Mouse (Mus musculus): Measurements from ENCODE around the gene Ipo9. TPM values are rescaled to one million over a fixed set of nuclear protein-coding genes. Genes with fewer than 3 reads are reported as not detected.

The Ipo9 gene
- polyA plus RNA-seq, 1 experiment from 2014 or later, result 154 TPM

DNA sequence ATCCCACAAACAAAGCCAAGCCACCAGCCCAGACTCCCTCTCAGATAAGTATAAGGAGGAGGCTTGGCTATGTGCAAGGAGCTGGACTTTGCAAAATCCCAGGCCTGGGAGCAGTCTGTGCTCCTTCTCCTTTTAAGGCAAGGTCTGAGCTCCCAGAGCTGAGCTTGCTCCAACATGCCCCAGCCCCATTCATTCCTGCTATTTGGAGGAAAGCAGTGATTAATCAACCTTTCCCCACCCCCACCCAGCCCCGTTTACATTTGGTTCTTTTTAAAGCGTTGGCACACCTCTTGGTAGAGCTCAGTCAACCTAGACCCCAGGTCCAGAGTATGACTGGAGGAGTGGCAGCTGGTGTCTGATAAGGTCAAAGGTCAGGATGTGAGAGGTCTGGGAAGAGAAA lies 71.2 kb downstream of the Ipo9 start:
- WGBS, result 3% methylated on average over 2 of the region's 2 CpGs
- H3K36me3 ChIP-seq (ENCODE audit: control insufficient read depth, insufficient read depth, low read length), result no peaks in the 10 kb centered on the region
- H3K9me3 ChIP-seq (ENCODE audit: control insufficient read depth, low read depth, low read length), result no peaks in the 10 kb centered on the region
- no peak overlapping the region for H3K4me2 ChIP-seq (replicated peaks; ENCODE audit: low read depth, low read length)
- no peaks in the 10 kb centered on the region for H3K27me3 ChIP-seq (ENCODE audit: control insufficient read depth, insufficient read depth, low read length)
- no peak overlapping the region for H3K4me3 ChIP-seq (ENCODE audit: low read depth, low read length)
- H3K9ac ChIP-seq (replicated peaks; ENCODE audit: low read depth, low read length), result no peak overlapping the region
- H3K27ac ChIP-seq (ENCODE audit: low read length), result peak overlapping the region; percentile 84
- peak; percentile 80; the same call in 1 of the 2 replicates for ATAC-seq (ENCODE audit: insufficient number of reproducible peaks, insufficient read depth, low FRiP score, low read depth)
- no peaks in the 10 kb centered on the region for H3K4me1 ChIP-seq (ENCODE audit: control insufficient read depth, insufficient read depth, low read length)

DNA sequence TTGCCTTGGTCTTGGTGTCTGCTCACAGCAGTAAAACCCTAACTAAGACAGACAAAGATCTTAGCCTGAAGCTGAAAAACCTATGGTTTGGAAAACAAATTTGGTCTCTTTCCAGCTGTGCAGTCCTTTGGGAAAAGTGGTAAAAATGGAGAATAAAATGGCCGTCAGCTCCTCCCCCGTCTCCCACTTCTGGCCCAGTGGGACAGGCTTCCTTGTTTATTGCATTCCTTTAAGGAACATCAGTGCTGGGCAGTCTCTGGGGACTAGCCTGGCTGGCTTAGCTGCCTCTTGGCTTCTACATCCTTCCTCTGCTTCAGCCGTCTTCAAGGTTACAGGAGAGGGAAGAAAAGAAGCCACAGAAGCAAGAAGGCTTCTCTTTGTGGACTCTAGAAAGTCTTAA lies 78.3 kb downstream of the Ipo9 start:
- H3K9me3 ChIP-seq (ENCODE audit: control insufficient read depth, low read depth, low read length), result no peaks in the 10 kb centered on the region
- WGBS, result 72% methylated on average over 3 of the region's 3 CpGs
- no peak overlapping the region for H3K4me3 ChIP-seq (ENCODE audit: low read depth, low read length)
- no peak overlapping the region for H3K9ac ChIP-seq (replicated peaks; ENCODE audit: low read depth, low read length)
- H3K27ac ChIP-seq (ENCODE audit: low read length), result no peak overlapping the region
- no peaks in the 10 kb centered on the region for H3K36me3 ChIP-seq (ENCODE audit: control insufficient read depth, insufficient read depth, low read length)
- no peak overlapping the region for H3K4me2 ChIP-seq (replicated peaks; ENCODE audit: low read depth, low read length)
- no peaks in the 10 kb centered on the region for H3K27me3 ChIP-seq (ENCODE audit: control insufficient read depth, insufficient read depth, low read length)
- H3K4me1 ChIP-seq (ENCODE audit: control insufficient read depth, insufficient read depth, low read length), result peaks cover 7% of the 10 kb centered on the region
- ATAC-seq (ENCODE audit: insufficient number of reproducible peaks, insufficient read depth, low FRiP score, low read depth), result no peak

DNA sequence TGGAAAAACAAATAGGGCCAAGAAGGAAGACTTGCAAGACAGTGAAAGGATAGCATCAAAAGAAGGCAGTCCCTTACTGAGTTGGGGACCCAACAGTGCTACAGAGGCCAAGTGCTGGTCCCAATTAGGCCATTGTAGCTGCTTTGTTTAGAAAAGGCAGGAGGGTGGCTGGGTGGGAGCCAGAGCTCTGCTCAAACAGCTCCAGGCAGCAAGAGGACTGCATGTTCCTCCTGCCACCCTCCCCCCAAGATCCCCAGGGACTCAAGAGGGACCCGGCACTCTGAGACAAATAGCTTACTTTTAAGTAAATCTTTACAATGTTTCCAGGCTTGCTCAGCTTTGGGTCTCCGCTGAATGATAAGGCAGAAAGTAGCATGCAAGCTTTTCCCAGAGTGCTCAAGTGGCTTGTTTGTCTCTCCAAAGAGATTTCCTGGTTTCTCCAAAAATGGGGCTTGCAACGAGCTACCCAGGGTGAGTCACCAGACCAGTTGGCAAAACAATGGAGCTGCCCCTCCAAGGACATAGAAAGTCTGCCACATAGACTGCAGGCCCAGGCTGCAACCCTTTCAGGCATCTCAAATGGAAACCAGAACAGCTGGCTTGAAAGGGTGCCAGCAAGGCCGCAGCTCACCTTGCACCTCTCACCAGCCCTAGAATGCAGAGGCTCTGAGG lies 82.7 kb downstream of the Ipo9 start:
- H3K4me3 ChIP-seq (ENCODE audit: low read depth, low read length), result no peak overlapping the region

DNA sequence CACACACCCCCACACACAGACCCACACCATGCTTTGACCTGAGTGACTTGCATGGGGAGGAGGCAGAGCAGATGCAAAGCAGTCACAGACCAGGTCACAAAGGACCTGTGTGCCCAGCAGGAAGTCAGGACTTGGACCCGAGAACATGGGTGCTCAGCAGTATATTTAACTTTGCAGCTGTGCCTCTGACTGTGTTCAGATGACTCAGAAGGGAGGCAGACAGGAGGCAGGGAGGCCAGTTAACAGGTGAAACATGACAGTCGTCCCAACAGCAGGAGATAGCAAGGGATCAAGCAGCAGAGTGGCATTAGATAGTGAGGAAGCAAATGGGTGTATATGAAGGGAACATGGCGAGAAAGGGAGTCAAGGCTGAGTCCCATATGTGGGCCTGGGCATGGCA lies 83.4 kb downstream of the Ipo9 start:
- H3K27ac ChIP-seq (ENCODE audit: low read length), result peak overlapping the region; percentile 58; the same call in 1 of the 2 replicates
- no peak for ATAC-seq (ENCODE audit: insufficient number of reproducible peaks, insufficient read depth, low FRiP score, low read depth)
- 54% methylated on average over 3 of the region's 3 CpGs for WGBS

More for the DNA sequence above, 82.7 kb downstream of the Ipo9 start:
- H3K27ac ChIP-seq (ENCODE audit: low read length), result peak overlapping the region; percentile 58; the same call in 1 of the 2 replicates
- H3K9me3 ChIP-seq (ENCODE audit: control insufficient read depth, low read depth, low read length), result no peaks in the 10 kb centered on the region
- no peak for ATAC-seq (ENCODE audit: insufficient number of reproducible peaks, insufficient read depth, low FRiP score, low read depth)
- peaks cover 9% of the 10 kb centered on the region for H3K4me1 ChIP-seq (ENCODE audit: control insufficient read depth, insufficient read depth, low read length)
- no peak overlapping the region for H3K4me2 ChIP-seq (replicated peaks; ENCODE audit: low read depth, low read length)
- no peaks in the 10 kb centered on the region for H3K27me3 ChIP-seq (ENCODE audit: control insufficient read depth, insufficient read depth, low read length)
- no peaks in the 10 kb centered on the region for H3K36me3 ChIP-seq (ENCODE audit: control insufficient read depth, insufficient read depth, low read length)
- 36% methylated on average over 4 of the region's 4 CpGs for WGBS
- H3K9ac ChIP-seq (replicated peaks; ENCODE audit: low read depth, low read length), result no peak overlapping the region

DNA sequence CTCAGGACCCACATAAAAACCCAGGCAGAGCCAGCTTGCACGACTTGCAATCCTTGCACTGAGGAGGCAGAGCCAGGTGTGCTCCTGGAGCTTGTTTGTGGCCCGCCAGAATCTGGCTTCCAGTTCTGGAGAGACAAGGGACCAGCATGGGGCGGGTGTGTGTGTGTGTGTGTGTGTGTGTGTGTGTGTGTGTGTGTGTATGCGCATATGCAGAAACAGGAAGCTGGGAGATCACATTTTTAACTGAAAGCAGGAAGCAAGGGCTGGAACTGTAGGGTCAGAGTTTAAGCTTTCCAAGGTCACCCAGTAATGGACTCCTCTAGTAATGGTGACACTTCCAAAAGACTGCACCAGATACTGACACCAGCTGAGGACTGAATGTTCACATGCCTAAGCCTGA lies 86.3 kb downstream of the Ipo9 start:
- Histone ChIP-seq H3K27me3 (ENCODE audit: control insufficient read depth, insufficient read depth, low read length) (no peaks in the 10 kb centered on the region), H3K4me1 (ENCODE audit: control insufficient read depth, insufficient read depth, low read length) (peaks cover 13% of the 10 kb centered on the region), H3K36me3 (ENCODE audit: control insufficient read depth, insufficient read depth, low read length) (no peaks in the 10 kb centered on the region), H3K9me3 (ENCODE audit: control insufficient read depth, low read depth, low read length) (no peaks in the 10 kb centered on the region), H3K27ac (ENCODE audit: low read length) (no peak overlapping the region), H3K9ac (replicated peaks; ENCODE audit: low read depth, low read length) (no peak overlapping the region), H3K4me2 (replicated peaks; ENCODE audit: low read depth, low read length) (no peak overlapping the region), H3K4me3 (ENCODE audit: low read depth, low read length) (no peak overlapping the region)
- WGBS, result 54% methylated on average over 4 of the region's 4 CpGs
- ATAC-seq (ENCODE audit: insufficient number of reproducible peaks, insufficient read depth, low FRiP score, low read depth), result no peak

More for the DNA sequence above, 83.4 kb downstream of the Ipo9 start:
- Histone ChIP-seq H3K36me3 (ENCODE audit: control insufficient read depth, insufficient read depth, low read length) (no peaks in the 10 kb centered on the region), H3K4me1 (ENCODE audit: control insufficient read depth, insufficient read depth, low read length) (peaks cover 10% of the 10 kb centered on the region), H3K27me3 (ENCODE audit: control insufficient read depth, insufficient read depth, low read length) (no peaks in the 10 kb centered on the region), H3K9me3 (ENCODE audit: control insufficient read depth, low read depth, low read length) (no peaks in the 10 kb centered on the region), H3K4me2 (replicated peaks; ENCODE audit: low read depth, low read length) (no peak overlapping the region), H3K4me3 (ENCODE audit: low read depth, low read length) (no peak overlapping the region), H3K9ac (replicated peaks; ENCODE audit: low read depth, low read length) (no peak overlapping the region)

DNA sequence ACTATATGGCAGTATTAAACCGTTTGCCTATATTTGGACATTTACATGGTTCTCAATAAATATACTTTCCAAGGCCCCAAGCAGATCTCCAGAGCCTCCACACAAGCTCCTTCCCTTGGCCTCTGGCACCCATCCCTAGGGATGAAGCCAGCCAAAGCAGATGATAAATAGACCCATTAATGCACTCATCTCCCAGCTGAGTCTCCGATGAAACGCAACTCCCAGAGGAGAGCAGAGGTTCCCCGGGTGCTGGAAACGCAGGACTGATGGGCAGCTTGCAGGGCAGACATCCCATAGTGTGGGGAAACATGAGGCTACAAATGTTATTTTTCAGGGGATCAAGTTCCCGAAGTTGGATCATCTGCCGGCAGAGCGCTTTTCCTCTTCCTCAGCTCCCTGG lies 88.4 kb downstream of the Ipo9 start:
- WGBS, result 42% methylated on average over 8 of the region's 8 CpGs
- H3K36me3 ChIP-seq (ENCODE audit: control insufficient read depth, insufficient read depth, low read length), result no peaks in the 10 kb centered on the region
- no peak overlapping the region for H3K9ac ChIP-seq (replicated peaks; ENCODE audit: low read depth, low read length)
- ATAC-seq (ENCODE audit: insufficient number of reproducible peaks, insufficient read depth, low FRiP score, low read depth), result no peak
- no peaks in the 10 kb centered on the region for H3K9me3 ChIP-seq (ENCODE audit: control insufficient read depth, low read depth, low read length)
- no peak overlapping the region for H3K27ac ChIP-seq (ENCODE audit: low read length)
- peaks cover 5% of the 10 kb centered on the region; the same call in 1 of the 2 replicates for H3K4me1 ChIP-seq (ENCODE audit: control insufficient read depth, insufficient read depth, low read length)
- no peak overlapping the region for H3K4me2 ChIP-seq (replicated peaks; ENCODE audit: low read depth, low read length)
- H3K4me3 ChIP-seq (ENCODE audit: low read depth, low read length), result no peak overlapping the region
- no peaks in the 10 kb centered on the region for H3K27me3 ChIP-seq (ENCODE audit: control insufficient read depth, insufficient read depth, low read length)

Small RNAs within 50 kb of the gene (microRNA-seq; reads per million reads assigned to microRNA genes)
- gene Mir1231, result 0.78 reads per million

Other genes with a start within 250 kb of the Ipo9 start
- 98.9 and 104 TPM in 2 replicates for gene Elf3, start 171.9 kb downstream of the Ipo9 start, polyA plus RNA-seq (2014; fragmentation: Nextera tagmentation; extraction: Ambion mirVana)
- 124 and 128 TPM in 2 replicates for gene Rnpep, start 146.4 kb downstream of the Ipo9 start, polyA plus RNA-seq (2014; fragmentation: Nextera tagmentation; extraction: Ambion mirVana)
- gene Timm17a, start 116.7 kb downstream of the Ipo9 start, polyA plus RNA-seq (2014; fragmentation: Nextera tagmentation; extraction: Ambion mirVana), result 179 and 203 TPM in 2 replicates
- 12.6 and 13.2 TPM in 2 replicates for gene Lmod1, start 105.7 kb downstream of the Ipo9 start, polyA plus RNA-seq (2014; fragmentation: Nextera tagmentation; extraction: Ambion mirVana)
- 41.4 and 44.5 TPM in 2 replicates for gene Shisa4, start 55.3 kb downstream of the Ipo9 start, polyA plus RNA-seq (2014; fragmentation: Nextera tagmentation; extraction: Ambion mirVana)
- 25.6 and 25.8 TPM in 2 replicates for gene Nav1, start 176.8 kb upstream of the Ipo9 start, polyA plus RNA-seq (2014; fragmentation: Nextera tagmentation; extraction: Ambion mirVana)

Data from stomach, embryonic 14.5 days (tissue).